Mouse (Mus musculus): ENCODE measurements around the gene Trim11. TPM values are rescaled to one million over a fixed set of nuclear protein-coding genes. Genes with fewer than 3 reads are reported as not detected.
"Not testable (repeated sequence)": the region's sequence is repeated elsewhere in the genome, so short reads cannot be mapped to it uniquely, and the experiment has no call there.

Gene Trim11
- polyA plus RNA-seq, 1 experiment, result 17.5 TPM

DNA sequence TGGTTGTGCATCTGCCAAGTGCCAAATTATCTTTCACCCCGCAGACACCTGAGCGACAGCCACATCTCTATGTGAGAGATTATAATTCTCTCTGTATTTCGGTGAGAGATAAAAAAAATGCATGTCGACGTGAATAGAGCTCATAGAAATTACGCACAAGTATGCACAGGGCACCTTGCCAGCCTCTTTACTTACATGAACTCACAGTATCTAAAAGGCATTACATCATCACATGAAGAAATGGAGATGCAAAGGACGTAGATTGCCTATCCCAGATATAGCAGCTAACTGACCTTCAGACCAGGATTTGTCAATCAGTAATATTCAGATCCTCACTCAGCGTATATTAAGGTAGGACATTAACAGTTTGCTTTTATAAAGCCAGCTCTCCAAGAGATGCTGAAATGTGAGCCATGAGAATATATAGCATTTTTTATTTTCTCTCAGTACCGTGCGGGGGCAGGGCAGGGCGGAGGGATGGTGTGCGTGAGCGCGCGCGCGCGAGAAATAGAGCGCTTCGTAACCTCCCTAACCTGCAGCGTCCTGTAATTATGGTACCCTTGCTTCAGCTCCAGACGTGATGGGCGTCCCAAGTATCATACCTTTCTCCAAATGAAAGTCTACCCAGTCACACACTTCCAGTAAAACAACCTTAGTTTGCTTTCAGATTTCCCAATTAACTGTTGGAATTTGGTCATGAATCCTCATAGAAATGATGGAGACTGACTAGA, 29.9 kb upstream of the Trim11 start:
- Histone ChIP-seq H3K27ac (ENCODE audit: insufficient read depth, low read length) (no peak overlapping the region), H3K4me3 (ENCODE audit: insufficient read depth, low read length) (peak overlapping the region; percentile 34), H3K4me1 (ENCODE audit: control insufficient read depth, insufficient read depth, low read length) (no peaks in the 10 kb centered on the region)
- TF ChIP-seq CTCF (IDR thresholded peaks at IDR 0.05; ENCODE audit: borderline replicate concordance, insufficient read depth, low read length) (no peak), POLR2A (IDR thresholded peaks at IDR 0.05; ENCODE audit: low read depth, low read length) (no peak)

DNA sequence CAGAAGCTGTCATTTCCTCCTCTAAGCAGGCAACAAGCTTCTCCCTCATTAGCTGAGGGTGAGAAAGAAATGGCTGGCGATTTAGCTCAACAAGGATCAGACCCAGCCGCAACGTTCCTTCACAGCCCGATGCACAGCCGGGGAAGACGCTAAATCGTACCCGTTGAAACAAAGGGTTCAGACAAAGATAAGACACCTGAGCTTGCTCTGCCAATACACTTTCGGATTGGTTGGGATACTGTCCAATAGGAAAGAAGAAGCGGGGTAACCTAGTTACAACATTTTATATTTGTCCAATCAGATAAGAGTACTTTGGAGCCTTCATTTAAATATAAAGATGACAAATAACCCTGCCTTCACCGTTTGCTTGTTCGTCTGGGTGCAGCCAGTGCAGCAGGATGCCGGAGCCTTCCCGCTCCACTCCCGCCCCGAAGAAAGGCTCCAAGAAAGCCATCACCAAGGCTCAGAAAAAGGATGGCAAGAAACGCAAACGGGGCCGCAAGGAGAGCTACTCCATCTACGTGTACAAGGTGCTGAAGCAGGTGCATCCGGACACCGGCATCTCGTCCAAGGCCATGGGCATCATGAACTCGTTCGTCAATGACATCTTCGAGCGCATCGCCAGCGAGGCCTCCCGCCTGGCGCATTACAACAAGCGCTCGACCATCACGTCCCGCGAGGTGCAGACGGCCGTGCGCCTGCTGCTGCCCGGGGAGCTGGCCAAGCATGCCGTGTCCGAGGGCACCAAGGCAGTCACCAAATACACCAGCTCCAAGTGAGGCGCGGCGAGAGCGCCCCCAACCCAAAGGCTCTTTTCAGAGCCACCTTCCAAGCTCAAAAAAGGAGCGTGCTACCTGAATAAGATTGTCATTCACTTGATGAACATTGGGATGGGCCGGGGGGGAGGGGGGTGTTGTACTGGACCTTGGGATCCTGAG, 29.1 kb upstream of the Trim11 start, which contains the start of gene Hist3h2ba:
TSS of gene Hist3h2ba (plus strand) at position 379 of the 938 bp plus-strand sequence.
- H3K4me1 ChIP-seq (ENCODE audit: control insufficient read depth, insufficient read depth, low read length), result no peaks in the 10 kb centered on the region
- H3K27ac ChIP-seq (ENCODE audit: insufficient read depth, low read length), result no peak within 1 kb of the TSS
- H3K4me3 ChIP-seq (ENCODE audit: insufficient read depth, low read length), result peak within 1 kb of the TSS; percentile 34
- TF ChIP-seq CTCF (IDR thresholded peaks at IDR 0.05; ENCODE audit: borderline replicate concordance, insufficient read depth, low read length) (no peak), POLR2A (IDR thresholded peaks at IDR 0.05; ENCODE audit: low read depth, low read length) (no peak)

DNA sequence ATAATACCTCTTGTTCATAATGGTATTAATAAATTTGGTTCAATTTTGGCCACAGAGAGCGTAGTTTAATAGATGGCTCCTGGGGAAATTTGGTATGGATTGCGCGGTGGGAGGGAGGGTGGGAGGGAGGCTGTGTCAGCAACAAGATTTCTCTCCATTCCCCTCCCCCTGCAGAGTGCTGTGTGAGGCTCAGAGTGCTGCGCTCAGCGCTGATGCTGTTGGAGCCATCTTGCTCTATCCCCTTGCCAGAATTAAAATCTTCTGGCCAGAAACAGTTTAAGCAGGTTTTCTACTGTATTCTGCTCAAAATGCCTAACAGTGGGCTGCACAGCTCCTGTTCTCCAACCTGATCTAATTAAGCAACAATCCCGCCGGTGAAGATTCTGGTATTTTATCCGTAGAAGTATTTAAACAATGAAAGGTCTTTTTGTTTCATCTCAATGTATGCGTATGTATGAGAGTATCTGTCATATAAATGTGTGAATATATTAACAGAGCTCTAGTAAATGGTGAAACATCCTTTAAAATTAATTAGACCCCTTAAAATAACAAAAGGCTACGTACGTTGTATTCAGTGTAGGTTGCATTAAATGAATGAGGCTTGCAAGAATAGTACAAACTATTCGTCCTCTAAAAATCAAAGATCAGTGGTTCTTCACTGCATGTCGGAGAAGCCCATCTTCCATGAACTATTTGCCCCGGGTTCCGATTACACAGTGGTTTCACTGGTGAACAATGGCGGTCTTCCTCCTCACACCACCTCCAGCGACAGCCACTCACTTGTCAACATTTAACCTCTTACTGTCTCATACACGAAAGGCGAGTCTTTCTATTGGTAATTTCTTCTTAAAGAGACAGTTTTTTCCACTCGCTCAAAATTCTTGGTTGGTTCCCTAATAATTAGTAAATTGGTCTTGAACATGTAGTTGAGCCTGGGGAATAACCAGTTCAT, 28.1 kb upstream of the Trim11 start:
- no peak overlapping the region for H3K4me3 ChIP-seq (ENCODE audit: insufficient read depth, low read length)

DNA sequence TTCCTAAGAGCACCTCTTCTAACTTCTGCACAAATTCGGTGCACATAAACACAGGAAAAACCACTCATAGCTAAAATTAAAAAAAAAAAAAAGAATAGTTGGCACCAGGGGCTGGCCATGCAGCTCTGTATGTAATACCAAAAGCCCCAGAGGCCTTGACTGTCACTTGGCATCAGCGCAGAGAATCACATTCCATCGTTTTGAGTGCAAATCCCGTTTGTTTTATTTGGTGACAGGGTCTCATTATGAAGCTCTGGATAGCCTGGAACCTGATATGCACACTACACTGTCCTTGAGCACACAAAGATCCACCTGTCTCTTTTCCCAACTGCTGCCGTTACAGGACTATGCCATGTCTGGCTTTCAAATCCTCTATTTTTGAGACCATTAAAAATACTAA, 26.7 kb upstream of the Trim11 start:
- no peak overlapping the region for H3K27ac ChIP-seq (ENCODE audit: insufficient read depth, low read length)
- TF ChIP-seq CTCF (IDR thresholded peaks at IDR 0.05; ENCODE audit: borderline replicate concordance, insufficient read depth, low read length), result no peak
- TF ChIP-seq POLR2A (IDR thresholded peaks at IDR 0.05; ENCODE audit: low read depth, low read length), result no peak
- H3K4me1 ChIP-seq (ENCODE audit: control insufficient read depth, insufficient read depth, low read length), result no peaks in the 10 kb centered on the region
- no peak overlapping the region for H3K4me3 ChIP-seq (ENCODE audit: insufficient read depth, low read length)

More for the DNA sequence above, 28.1 kb upstream of the Trim11 start:
- H3K27ac ChIP-seq (ENCODE audit: insufficient read depth, low read length), result no peak overlapping the region
- no peaks in the 10 kb centered on the region for H3K4me1 ChIP-seq (ENCODE audit: control insufficient read depth, insufficient read depth, low read length)
- TF ChIP-seq CTCF (IDR thresholded peaks at IDR 0.05; ENCODE audit: borderline replicate concordance, insufficient read depth, low read length) (no peak), POLR2A (IDR thresholded peaks at IDR 0.05; ENCODE audit: low read depth, low read length) (no peak)

DNA sequence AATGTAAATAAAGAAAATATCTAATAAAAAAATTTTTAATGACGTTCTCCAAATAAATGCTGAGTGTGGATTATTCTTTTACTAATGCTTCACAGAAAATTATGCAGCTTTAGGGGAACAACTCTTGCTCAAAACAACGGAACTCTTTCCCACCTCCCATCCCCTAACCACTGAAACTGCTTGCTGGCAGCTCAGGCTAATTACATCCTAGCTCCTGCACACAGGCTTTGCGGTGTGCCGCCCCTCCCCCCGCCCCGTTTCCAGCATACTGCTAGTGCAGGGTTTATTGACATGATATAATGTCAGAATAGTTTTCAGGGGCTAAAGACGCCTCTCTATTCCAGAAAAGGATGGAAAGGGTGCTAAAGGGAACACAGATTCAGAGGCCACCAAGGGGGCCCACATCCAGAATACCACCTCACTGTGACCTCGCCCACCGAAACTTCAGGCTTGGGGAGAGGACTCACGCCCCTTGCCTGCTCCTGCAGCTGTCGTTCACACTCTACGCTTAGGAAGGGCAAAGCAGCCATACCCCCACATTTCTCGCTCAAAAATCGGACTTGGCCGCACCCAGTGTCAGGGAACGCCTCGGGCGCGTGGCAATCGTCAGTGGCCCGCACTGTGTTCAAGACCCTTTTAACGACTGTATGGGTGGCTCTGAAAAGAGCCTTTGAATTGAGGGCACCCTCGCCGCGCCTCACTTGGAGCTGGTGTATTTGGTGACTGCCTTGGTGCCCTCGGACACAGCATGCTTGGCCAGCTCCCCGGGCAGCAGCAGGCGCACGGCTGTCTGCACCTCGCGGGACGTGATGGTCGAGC, 24.3 kb upstream of the Trim11 start:
- 0 out of 2 replicates have a peak, but pooled peaks cover 3% of the 10 kb centered on the region for H3K4me1 ChIP-seq (ENCODE audit: control insufficient read depth, insufficient read depth, low read length)
- H3K4me3 ChIP-seq (ENCODE audit: insufficient read depth, low read length), result peak overlapping the region; percentile 34
- TF ChIP-seq CTCF (IDR thresholded peaks at IDR 0.05; ENCODE audit: borderline replicate concordance, insufficient read depth, low read length) (no peak), POLR2A (IDR thresholded peaks at IDR 0.05; ENCODE audit: low read depth, low read length) (no peak)
- H3K27ac ChIP-seq (ENCODE audit: insufficient read depth, low read length), result no peak overlapping the region

DNA sequence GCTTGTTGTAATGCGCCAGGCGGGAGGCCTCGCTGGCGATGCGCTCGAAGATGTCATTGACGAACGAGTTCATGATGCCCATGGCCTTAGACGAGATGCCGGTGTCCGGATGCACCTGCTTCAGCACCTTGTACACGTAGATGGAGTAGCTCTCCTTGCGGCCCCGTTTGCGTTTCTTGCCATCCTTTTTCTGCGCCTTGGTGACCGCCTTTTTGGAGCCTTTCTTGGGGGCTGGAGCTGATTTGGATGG, 23.8 kb upstream of the Trim11 start:
- H3K4me1 ChIP-seq (ENCODE audit: control insufficient read depth, insufficient read depth, low read length); H3K27ac ChIP-seq (ENCODE audit: insufficient read depth, low read length): not testable (repeated sequence)
- H3K4me3 ChIP-seq (ENCODE audit: insufficient read depth, low read length), result peak overlapping the region; percentile 34

DNA sequence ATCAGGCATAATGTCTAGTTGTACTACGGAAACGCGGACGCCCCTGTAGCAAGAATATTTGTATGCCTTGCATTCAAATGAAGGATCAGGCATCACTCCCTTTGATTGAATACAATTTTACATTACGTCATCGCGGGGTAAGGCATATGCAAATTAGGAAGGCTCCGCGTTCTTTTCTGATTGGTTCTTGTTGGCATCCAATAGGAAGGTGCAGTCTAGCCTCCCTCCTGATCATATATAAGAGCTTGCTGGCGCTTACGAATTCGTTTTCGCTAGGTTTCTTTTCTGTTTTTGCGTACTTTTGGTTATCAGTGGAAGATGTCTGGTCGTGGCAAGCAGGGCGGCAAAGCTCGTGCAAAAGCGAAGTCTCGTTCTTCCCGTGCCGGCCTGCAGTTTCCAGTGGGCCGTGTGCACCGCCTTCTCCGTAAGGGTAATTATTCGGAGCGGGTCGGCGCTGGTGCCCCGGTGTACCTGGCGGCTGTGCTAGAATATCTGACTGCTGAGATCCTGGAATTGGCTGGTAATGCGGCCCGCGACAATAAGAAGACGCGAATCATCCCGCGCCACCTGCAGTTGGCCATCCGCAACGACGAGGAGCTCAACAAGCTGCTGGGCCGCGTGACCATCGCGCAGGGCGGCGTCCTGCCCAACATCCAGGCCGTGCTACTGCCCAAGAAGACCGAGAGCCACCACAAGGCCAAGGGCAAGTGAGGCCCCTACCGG, 23.3 kb upstream of the Trim11 start, which contains the start of the genes Hist3h2a and Trim17:
TSS of gene Hist3h2a (plus strand) at position 266 of the 723 bp plus-strand sequence.
TSS of gene Trim17 (plus strand) at position 266 of the 723 bp plus-strand sequence.
- Histone ChIP-seq H3K4me1 (ENCODE audit: control insufficient read depth, insufficient read depth, low read length) (0 out of 2 replicates have a peak, but pooled peaks cover 6% of the 10 kb centered on the region), H3K4me3 (ENCODE audit: insufficient read depth, low read length) (peak within 1 kb of the TSS; percentile 91), H3K27ac (ENCODE audit: insufficient read depth, low read length) (peak within 1 kb of the TSS; percentile 82)
- TF ChIP-seq POLR2A (IDR thresholded peaks at IDR 0.05; ENCODE audit: low read depth, low read length) (peak; percentile 100), CTCF (IDR thresholded peaks at IDR 0.05; ENCODE audit: borderline replicate concordance, insufficient read depth, low read length) (peak; percentile 39; the same call in 1 of the 2 replicates)

Data from embryonic fibroblast, embryonic 13.5 days (primary cell).